19 mouse cellular contexts compared by ENCODE assay signal in the genomic region with DNA sequence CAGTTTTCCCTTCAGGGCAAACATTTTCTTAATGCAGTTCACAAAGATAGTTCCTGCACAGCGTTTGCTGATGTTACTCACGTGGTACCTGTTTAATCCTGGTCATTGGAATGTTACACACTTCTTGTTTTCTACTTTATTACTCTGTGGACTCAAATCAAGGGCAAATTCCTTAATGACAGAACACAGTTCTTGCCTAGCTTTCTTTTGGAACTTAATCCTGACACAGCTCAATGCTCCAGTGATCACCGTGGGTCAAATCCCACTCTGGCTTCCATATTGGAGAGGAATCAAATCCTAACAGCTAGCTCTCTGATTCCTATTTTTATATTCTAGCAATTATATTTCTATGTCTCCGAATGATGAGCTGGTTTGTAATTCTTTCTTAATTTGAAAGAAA.
"Had no signal": no experiment of that assay in that cellular context is flagged by ENCODE, and none has a peak within 500 bp of the region (broad histone marks: within the 10 kb centered on the region; RNA-seq: fewer than 3 reads in every experiment).

No protein-coding gene starts in this region.

- H3K4me2 ChIP-seq: limb, embryonic 13.5 days; liver, embryonic 12.5 days; liver, embryonic 15.5 days; midbrain, embryonic 13.5 days; neural tube, embryonic 13.5 days; stomach, embryonic 15.5 days had no signal

- H3K4me1 ChIP-seq: limb, embryonic 13.5 days; midbrain, embryonic 13.5 days; neural tube, embryonic 13.5 days; stomach, embryonic 15.5 days had no signal

- DNase-seq: layer of hippocampus, adult 9-11 months; liver; lung, adult 18-20 months; lung, postnatal 14 days; lung, postnatal 4 days; right cerebral cortex, postnatal 25 days; spleen, adult 18-20 months; thymus, postnatal 36 days had no signal

- ATAC-seq: intestine, postnatal 0 days; liver, embryonic 12.5 days; midbrain, embryonic 13.5 days; midbrain, embryonic 16.5 days had no signal

- H3K27me3 ChIP-seq: limb, embryonic 13.5 days; liver, embryonic 12.5 days; midbrain, embryonic 13.5 days; neural tube, embryonic 13.5 days; stomach, embryonic 15.5 days had no signal

- H3K36me3 ChIP-seq: limb, embryonic 10.5 days; liver, embryonic 15.5 days; stomach, embryonic 15.5 days had no signal

- H3K9ac ChIP-seq: limb, embryonic 13.5 days; liver, embryonic 12.5 days; liver, embryonic 15.5 days; midbrain, embryonic 13.5 days; neural tube, embryonic 13.5 days; stomach, embryonic 15.5 days had no signal

- H3K9me3 ChIP-seq: limb, embryonic 10.5 days; limb, embryonic 13.5 days; liver, embryonic 12.5 days; liver, embryonic 15.5 days; midbrain, embryonic 13.5 days; neural tube, embryonic 13.5 days; stomach, embryonic 15.5 days had no signal

- H3K27ac ChIP-seq: layer of hippocampus, adult 2 months; limb, embryonic 10.5 days; limb, embryonic 13.5 days; liver, embryonic 12.5 days; liver, embryonic 15.5 days; midbrain, embryonic 13.5 days; neural tube, embryonic 13.5 days; stomach, embryonic 15.5 days had no signal

- H3K4me3 ChIP-seq: layer of hippocampus, adult 2 months; limb, embryonic 10.5 days; limb, embryonic 13.5 days; liver, embryonic 12.5 days; liver, embryonic 15.5 days; midbrain, embryonic 13.5 days; myocyte; neural tube, embryonic 13.5 days; stomach, embryonic 15.5 days had no signal
